Mouse (Mus musculus) erythroblast, adult 5-6 weeks (primary cell): ENCODE results near the gene Ptprg. TPM values are rescaled to one million over a fixed set of nuclear protein-coding genes. Genes with fewer than 3 reads are reported as not detected.
"Not testable (repeated sequence)": the region's sequence is repeated elsewhere in the genome, so short reads cannot be mapped to it uniquely, and the experiment has no call there.

Source experiments
- ATAC-seq: replicated peaks from 2 replicates; pipeline ENCODE4 v1.8.0; 2016; ENCODE audit warnings: moderate number of reproducible peaks, mild to moderate bottlenecking, moderate TSS enrichment, inconsistent platforms; ENCODE audit not compliant: poor library complexity, low FRiP score, severe bottlenecking
- total RNA-seq, 2 experiments: library from RNA; stranded (forward) in 1 of 2; stranded (reverse) in 1 of 2; fragments of 150-400 nt in 1 of 2; fragments of 200-764, 138-1000 nt in 1 of 2; gene quantifications; 2 replicates each; pipeline versions ENCODE4 v1.2.3 to v1.2.4; 2015 to 2017; ENCODE audit warnings: low replicate concordance in 2 of 2

The Ptprg gene
- total RNA-seq, 2 experiments from 2014 or later, result not detected

- ATAC-seq, result no peak
Measured at GRCm38 (mm10) chr14:11932517-11932916, 379.2 kb downstream of the Ptprg start.

GRCm38 (mm10) chr14:11934556-11934955 lies 381.2 kb downstream of the Ptprg start:
- no peak for ATAC-seq

- no peak for ATAC-seq
Measured at GRCm38 (mm10) chr14:11935281-11935680, 381.9 kb downstream of the Ptprg start.

- no peak for ATAC-seq
Measured at GRCm38 (mm10) chr14:11935698-11936097, 382.4 kb downstream of the Ptprg start.

GRCm38 (mm10) chr14:11938912-11939311 lies 385.6 kb downstream of the Ptprg start:
- no peak for ATAC-seq

- ATAC-seq, result no peak
Measured at GRCm38 (mm10) chr14:11941989-11942514, 388.7 kb downstream of the Ptprg start.

GRCm38 (mm10) chr14:11950379-11950778 lies 397.0 kb downstream of the Ptprg start:
- ATAC-seq, result no peak

GRCm38 (mm10) chr14:11955020-11955882 lies 401.9 kb downstream of the Ptprg start:
- ATAC-seq, result no peak

- ATAC-seq, result no peak
Measured at GRCm38 (mm10) chr14:11960269-11961121, 407.2 kb downstream of the Ptprg start.

GRCm38 (mm10) chr14:11962101-11962500 lies 408.8 kb downstream of the Ptprg start:
- no peak for ATAC-seq

- ATAC-seq, result no peak
Measured at GRCm38 (mm10) chr14:11962561-11962960, 409.2 kb downstream of the Ptprg start.

- no peak for ATAC-seq
Measured at GRCm38 (mm10) chr14:11963791-11964190, 410.5 kb downstream of the Ptprg start.

- not testable (repeated sequence) for ATAC-seq
Measured at GRCm38 (mm10) chr14:11964326-11964725, 411.0 kb downstream of the Ptprg start.

GRCm38 (mm10) chr14:11965878-11966277 lies 412.5 kb downstream of the Ptprg start:
- no peak for ATAC-seq

GRCm38 (mm10) chr14:11981764-11982163 lies 428.4 kb downstream of the Ptprg start:
- no peak for ATAC-seq

- ATAC-seq, result no peak
Measured at GRCm38 (mm10) chr14:11983031-11983430, 429.7 kb downstream of the Ptprg start.

GRCm38 (mm10) chr14:11984086-11984485 lies 430.8 kb downstream of the Ptprg start:
- no peak for ATAC-seq

GRCm38 (mm10) chr14:11988975-11989374 lies 435.6 kb downstream of the Ptprg start:
- no peak for ATAC-seq

- ATAC-seq, result no peak
Measured at GRCm38 (mm10) chr14:11991151-11991550, 437.8 kb downstream of the Ptprg start.

- no peak for ATAC-seq
Measured at GRCm38 (mm10) chr14:11992111-11992510, 438.8 kb downstream of the Ptprg start.
